Mouse (Mus musculus): ENCODE measurements around the gene Ror1. TPM values are rescaled to one million over a fixed set of nuclear protein-coding genes. Genes with fewer than 3 reads are reported as not detected.

Gene Ror1
- polyA plus RNA-seq, 1 experiment from 2014 or later = 6.9 TPM

DNA sequence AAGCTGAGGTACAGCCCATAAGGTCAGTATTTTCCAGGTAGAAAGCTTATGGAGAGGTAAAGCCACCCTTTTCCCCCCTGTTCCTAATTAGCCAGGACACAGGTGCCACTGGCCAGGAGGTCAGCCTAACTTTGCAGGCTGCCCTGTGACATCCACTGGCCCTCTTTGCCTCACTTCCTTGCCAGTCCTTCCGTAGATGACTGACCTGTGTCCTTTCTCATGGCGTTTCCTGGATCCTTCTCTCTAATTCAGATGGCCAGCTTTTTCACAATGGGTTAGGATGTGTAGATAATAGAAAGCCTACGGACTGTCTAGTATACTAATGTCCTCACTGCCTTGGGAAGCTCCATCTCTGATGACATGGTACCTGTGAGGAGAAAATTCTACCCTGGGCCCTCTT is 177.8 kb downstream of the Ror1 start:
- Histone ChIP-seq H3K36me3 (ENCODE audit: control insufficient read depth, insufficient read depth, low read length) (no peaks in the 10 kb centered on the region), H3K27ac (ENCODE audit: low read depth, low read length) (no peak overlapping the region), H3K4me3 (ENCODE audit: low read depth, low read length) (no peak overlapping the region), H3K27me3 (ENCODE audit: control insufficient read depth, insufficient read depth, low read length) (no peaks in the 10 kb centered on the region), H3K9me3 (ENCODE audit: control insufficient read depth, low read length) (no peaks in the 10 kb centered on the region), H3K9ac (ENCODE audit: low read length) (no peak overlapping the region), H3K4me1 (ENCODE audit: control insufficient read depth, insufficient read depth, low read length) (no peaks in the 10 kb centered on the region), H3K4me2 (ENCODE audit: low read depth) (no peak overlapping the region)
- WGBS = 90% methylated on average over 3 of the region's 3 CpGs
- no peak for DNase-seq (ENCODE audit: low spot score)
- no peak for ATAC-seq (ENCODE audit: insufficient read depth, low FRiP score, low TSS enrichment)

DNA sequence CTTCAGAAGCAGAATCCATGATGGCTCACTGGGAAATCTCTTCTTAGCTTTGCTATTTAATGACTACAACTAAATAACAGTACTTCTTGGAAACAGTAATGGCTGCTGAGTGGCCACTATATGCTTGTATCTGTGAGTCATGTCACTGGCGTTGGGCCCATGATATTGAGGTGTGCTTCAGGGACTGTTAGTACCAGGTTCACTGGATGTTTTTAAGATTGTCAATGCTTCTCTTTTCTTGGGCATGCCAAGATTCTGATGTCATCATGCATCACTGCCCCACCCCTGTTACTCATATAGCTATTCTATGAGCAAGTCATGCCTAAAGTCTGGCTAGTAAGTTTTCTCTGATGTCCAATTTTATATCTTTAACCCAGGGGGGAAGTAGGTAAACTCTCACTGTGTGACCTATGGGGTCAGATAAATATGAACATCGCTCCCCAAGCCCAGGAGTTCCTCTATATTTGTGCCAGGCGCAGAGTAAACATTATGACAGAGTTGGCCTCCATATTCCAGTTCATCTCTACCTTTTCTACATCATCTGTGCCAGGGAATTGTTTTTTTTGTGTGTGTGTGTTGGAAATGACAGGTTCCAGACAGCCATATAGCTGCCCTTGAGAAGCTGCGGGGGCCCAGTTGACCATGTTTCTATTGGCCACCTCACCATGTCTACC is 178.4 kb downstream of the Ror1 start:
- ATAC-seq (ENCODE audit: insufficient read depth, low FRiP score, low TSS enrichment) (no peak), DNase-seq (ENCODE audit: low spot score) (no peak)
- H3K4me2 ChIP-seq (ENCODE audit: low read depth) = no peak overlapping the region
- H3K4me3 ChIP-seq (ENCODE audit: low read depth, low read length) = no peak overlapping the region
- no peaks in the 10 kb centered on the region for H3K36me3 ChIP-seq (ENCODE audit: control insufficient read depth, insufficient read depth, low read length)
- no peaks in the 10 kb centered on the region for H3K27me3 ChIP-seq (ENCODE audit: control insufficient read depth, insufficient read depth, low read length)
- no peak overlapping the region for H3K27ac ChIP-seq (ENCODE audit: low read depth, low read length)
- no peak overlapping the region for H3K9ac ChIP-seq (ENCODE audit: low read length)
- H3K4me1 ChIP-seq (ENCODE audit: control insufficient read depth, insufficient read depth, low read length) = no peaks in the 10 kb centered on the region
- H3K9me3 ChIP-seq (ENCODE audit: control insufficient read depth, low read length) = no peaks in the 10 kb centered on the region
- WGBS = 90% methylated on average over 4 of the region's 4 CpGs

DNA sequence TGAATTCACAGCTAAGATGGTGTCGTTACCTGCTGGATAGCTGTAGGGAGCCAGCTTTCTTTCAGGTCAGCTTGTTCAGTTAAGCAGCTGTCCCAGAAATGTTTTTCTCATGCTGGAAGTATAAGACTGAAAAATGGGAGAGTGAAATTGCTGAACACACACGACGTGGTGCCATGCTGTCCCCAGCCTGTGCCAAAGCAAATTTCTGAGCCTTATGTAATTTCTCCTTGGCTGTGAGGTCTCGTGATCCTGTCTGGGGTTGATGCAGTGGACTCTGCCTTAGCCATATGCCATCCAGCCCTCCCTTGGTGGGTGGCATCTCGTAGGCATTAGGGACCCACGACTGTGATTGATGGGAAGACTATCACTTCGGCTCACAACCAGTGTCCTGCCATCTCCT is 180.9 kb downstream of the Ror1 start:
- no peak overlapping the region for H3K27ac ChIP-seq (ENCODE audit: low read depth, low read length)
- H3K4me1 ChIP-seq (ENCODE audit: control insufficient read depth, insufficient read depth, low read length) = no peaks in the 10 kb centered on the region
- H3K4me3 ChIP-seq (ENCODE audit: low read depth, low read length) = no peak overlapping the region
- H3K9me3 ChIP-seq (ENCODE audit: control insufficient read depth, low read length) = no peaks in the 10 kb centered on the region
- H3K36me3 ChIP-seq (ENCODE audit: control insufficient read depth, insufficient read depth, low read length) = no peaks in the 10 kb centered on the region
- DNase-seq (ENCODE audit: low spot score) (no peak), ATAC-seq (ENCODE audit: insufficient read depth, low FRiP score, low TSS enrichment) (no peak)
- H3K27me3 ChIP-seq (ENCODE audit: control insufficient read depth, insufficient read depth, low read length) = no peaks in the 10 kb centered on the region
- no peak overlapping the region for H3K9ac ChIP-seq (ENCODE audit: low read length)
- H3K4me2 ChIP-seq (ENCODE audit: low read depth) = no peak overlapping the region
- 71% methylated on average over 7 of the region's 7 CpGs for WGBS

DNA sequence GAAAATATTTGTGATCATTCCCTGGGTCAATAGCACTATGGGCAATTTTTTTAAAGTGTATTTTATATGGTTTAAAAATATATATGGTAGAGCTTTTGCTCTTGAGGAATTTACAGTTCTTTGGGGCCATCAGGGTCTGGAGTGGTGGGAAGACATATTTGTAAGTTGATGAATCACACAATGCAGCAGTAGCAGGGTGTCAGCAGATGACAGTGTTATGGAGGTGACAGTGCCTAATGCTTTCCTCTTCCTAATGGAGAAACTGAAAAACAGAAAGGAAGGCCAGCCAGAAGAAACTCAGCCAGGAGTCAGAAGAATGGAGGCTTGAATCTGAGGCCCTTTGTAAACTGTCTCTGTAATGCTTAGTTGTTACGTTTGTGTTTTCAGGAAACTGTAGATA is 181.4 kb downstream of the Ror1 start:
- H3K36me3 ChIP-seq (ENCODE audit: control insufficient read depth, insufficient read depth, low read length) = no peaks in the 10 kb centered on the region
- no peak overlapping the region for H3K27ac ChIP-seq (ENCODE audit: low read depth, low read length)
- no peaks in the 10 kb centered on the region for H3K27me3 ChIP-seq (ENCODE audit: control insufficient read depth, insufficient read depth, low read length)
- DNase-seq (ENCODE audit: low spot score) (no peak), ATAC-seq (ENCODE audit: insufficient read depth, low FRiP score, low TSS enrichment) (no peak)
- H3K9me3 ChIP-seq (ENCODE audit: control insufficient read depth, low read length) = no peaks in the 10 kb centered on the region
- no peak overlapping the region for H3K4me2 ChIP-seq (ENCODE audit: low read depth)
- 84% methylated on average over 1 of the region's 1 CpGs for WGBS
- H3K9ac ChIP-seq (ENCODE audit: low read length) = no peak overlapping the region
- no peaks in the 10 kb centered on the region for H3K4me1 ChIP-seq (ENCODE audit: control insufficient read depth, insufficient read depth, low read length)
- H3K4me3 ChIP-seq (ENCODE audit: low read depth, low read length) = no peak overlapping the region

DNA sequence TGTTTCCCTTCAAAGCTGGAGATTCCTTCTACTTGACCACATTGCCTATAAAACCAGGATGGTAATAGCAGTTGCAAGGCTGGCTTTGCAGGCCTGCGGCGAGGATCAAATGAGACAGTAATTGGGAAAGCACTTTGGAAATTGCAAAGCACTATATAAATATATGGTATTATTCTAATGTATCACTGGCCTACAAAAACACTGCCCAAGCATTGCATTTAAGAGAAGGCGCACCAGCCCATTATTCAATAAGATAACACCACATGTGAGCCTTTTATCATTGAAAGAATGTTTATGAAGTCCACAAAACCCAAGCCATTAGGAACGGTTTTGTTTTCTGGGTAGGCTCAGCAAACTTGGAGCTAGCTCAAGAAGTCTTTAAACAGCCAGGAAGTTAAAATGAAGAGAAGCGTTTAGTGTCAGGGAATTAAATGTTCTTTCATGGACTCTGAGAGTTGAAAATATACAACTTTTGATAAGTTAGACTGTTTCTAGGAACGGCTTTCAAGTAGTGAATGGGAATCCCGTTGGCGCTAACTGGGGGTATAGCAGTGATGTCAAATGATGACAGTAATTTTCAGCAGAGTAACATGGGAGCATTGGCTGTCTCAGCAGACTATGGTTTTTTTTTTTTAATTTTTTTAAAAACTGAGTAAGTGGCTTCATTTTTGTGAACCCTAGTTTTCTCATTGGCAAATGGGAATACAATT is 187.7 kb downstream of the Ror1 start:
- H3K27me3 ChIP-seq (ENCODE audit: control insufficient read depth, insufficient read depth, low read length) = no peaks in the 10 kb centered on the region
- WGBS = 91% methylated on average over 8 of the region's 8 CpGs
- DNase-seq (ENCODE audit: low spot score) (no peak), ATAC-seq (ENCODE audit: insufficient read depth, low FRiP score, low TSS enrichment) (no peak)
- H3K4me2 ChIP-seq (ENCODE audit: low read depth) = no peak overlapping the region
- no peak overlapping the region for H3K9ac ChIP-seq (ENCODE audit: low read length)
- H3K4me1 ChIP-seq (ENCODE audit: control insufficient read depth, insufficient read depth, low read length) = no peaks in the 10 kb centered on the region
- no peak overlapping the region for H3K4me3 ChIP-seq (ENCODE audit: low read depth, low read length)
- H3K27ac ChIP-seq (ENCODE audit: low read depth, low read length) = no peak overlapping the region
- no peaks in the 10 kb centered on the region for H3K9me3 ChIP-seq (ENCODE audit: control insufficient read depth, low read length)
- no peaks in the 10 kb centered on the region for H3K36me3 ChIP-seq (ENCODE audit: control insufficient read depth, insufficient read depth, low read length)

DNA sequence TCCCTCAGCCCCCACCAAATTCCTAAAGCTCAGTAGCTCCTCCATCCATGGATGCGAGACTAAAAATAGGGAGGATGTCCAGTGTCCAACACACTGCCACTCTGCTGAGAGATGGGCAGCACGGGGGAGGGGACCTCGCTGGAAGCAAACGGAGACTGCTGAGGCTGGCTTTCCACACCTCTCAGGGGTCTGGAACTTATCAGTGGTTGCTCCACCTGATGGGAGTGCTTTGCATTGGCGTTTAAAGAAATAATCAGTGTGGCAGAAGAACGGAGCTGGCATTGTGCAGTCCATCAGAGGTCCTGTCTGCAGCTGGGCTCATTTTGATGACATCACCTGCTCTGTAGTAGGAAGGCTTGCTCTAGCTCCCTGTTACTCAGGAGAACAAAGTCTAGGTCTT is 188.9 kb downstream of the Ror1 start:
- Histone ChIP-seq H3K4me3 (ENCODE audit: low read depth, low read length) (no peak overlapping the region), H3K9me3 (ENCODE audit: control insufficient read depth, low read length) (no peaks in the 10 kb centered on the region), H3K36me3 (ENCODE audit: control insufficient read depth, insufficient read depth, low read length) (no peaks in the 10 kb centered on the region), H3K4me2 (ENCODE audit: low read depth) (no peak overlapping the region), H3K27ac (ENCODE audit: low read depth, low read length) (no peak overlapping the region), H3K4me1 (ENCODE audit: control insufficient read depth, insufficient read depth, low read length) (no peaks in the 10 kb centered on the region), H3K27me3 (ENCODE audit: control insufficient read depth, insufficient read depth, low read length) (no peaks in the 10 kb centered on the region), H3K9ac (ENCODE audit: low read length) (no peak overlapping the region)
- DNase-seq (ENCODE audit: low spot score) (no peak), ATAC-seq (ENCODE audit: insufficient read depth, low FRiP score, low TSS enrichment) (no peak)
- 91% methylated on average over 6 of the region's 6 CpGs for WGBS

DNA sequence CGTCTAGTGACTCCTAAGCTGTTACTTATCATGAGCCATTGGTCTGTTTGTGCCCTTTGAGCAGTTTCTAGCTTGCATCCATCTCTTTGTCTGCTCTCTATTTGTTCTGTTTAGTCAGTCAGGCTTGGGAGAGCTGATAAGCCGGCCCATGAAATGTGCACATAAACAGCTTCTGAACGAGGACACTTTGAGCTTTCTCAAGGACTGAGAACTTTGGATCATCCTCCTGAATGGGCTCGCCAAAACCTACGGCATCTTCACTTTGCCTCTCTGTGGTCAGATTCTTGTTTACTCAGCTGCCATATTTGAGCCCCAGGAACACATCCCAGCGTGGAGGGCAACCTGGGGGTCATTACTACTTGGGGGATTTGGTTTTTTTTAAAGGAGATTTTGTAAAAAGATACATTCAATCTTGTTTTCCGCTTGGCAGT is 190.5 kb downstream of the Ror1 start:
- Histone ChIP-seq H3K27me3 (ENCODE audit: control insufficient read depth, insufficient read depth, low read length) (no peaks in the 10 kb centered on the region), H3K4me2 (ENCODE audit: low read depth) (no peak overlapping the region), H3K4me1 (ENCODE audit: control insufficient read depth, insufficient read depth, low read length) (no peaks in the 10 kb centered on the region), H3K9ac (ENCODE audit: low read length) (no peak overlapping the region), H3K27ac (ENCODE audit: low read depth, low read length) (no peak overlapping the region), H3K9me3 (ENCODE audit: control insufficient read depth, low read length) (no peaks in the 10 kb centered on the region), H3K36me3 (ENCODE audit: control insufficient read depth, insufficient read depth, low read length) (no peaks in the 10 kb centered on the region), H3K4me3 (ENCODE audit: low read depth, low read length) (no peak overlapping the region)
- DNase-seq (ENCODE audit: low spot score) = no peak
- ATAC-seq (ENCODE audit: insufficient read depth, low FRiP score, low TSS enrichment) = no peak
- 70% methylated on average over 7 of the region's 7 CpGs for WGBS

DNA sequence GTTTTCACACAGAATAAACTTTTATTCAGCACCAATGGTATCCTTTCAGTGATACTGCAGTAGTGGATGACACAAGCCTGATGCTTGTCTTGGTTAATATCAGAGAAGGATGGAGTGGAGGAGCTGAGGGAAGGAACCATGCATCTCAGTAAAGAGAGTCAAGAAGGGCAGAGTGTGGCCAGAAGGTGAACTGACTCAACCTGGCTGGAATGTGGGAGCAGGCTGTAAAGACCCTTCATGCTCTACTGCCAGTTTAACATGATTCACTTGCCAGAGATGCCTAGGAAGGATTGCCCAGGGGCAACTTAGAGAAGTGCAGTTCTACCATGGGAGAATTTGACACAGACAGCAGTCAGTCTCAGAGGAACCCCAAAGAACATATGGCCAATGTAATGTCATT is 191.2 kb downstream of the Ror1 start:
- no peak for DNase-seq (ENCODE audit: low spot score)
- no peak overlapping the region for H3K4me3 ChIP-seq (ENCODE audit: low read depth, low read length)
- no peak for ATAC-seq (ENCODE audit: insufficient read depth, low FRiP score, low TSS enrichment)
- H3K4me1 ChIP-seq (ENCODE audit: control insufficient read depth, insufficient read depth, low read length) = no peaks in the 10 kb centered on the region
- H3K36me3 ChIP-seq (ENCODE audit: control insufficient read depth, insufficient read depth, low read length) = no peaks in the 10 kb centered on the region
- no peaks in the 10 kb centered on the region for H3K27me3 ChIP-seq (ENCODE audit: control insufficient read depth, insufficient read depth, low read length)
- H3K9ac ChIP-seq (ENCODE audit: low read length) = no peak overlapping the region
- H3K4me2 ChIP-seq (ENCODE audit: low read depth) = no peak overlapping the region
- H3K27ac ChIP-seq (ENCODE audit: low read depth, low read length) = no peak overlapping the region
- H3K9me3 ChIP-seq (ENCODE audit: control insufficient read depth, low read length) = no peaks in the 10 kb centered on the region

DNA sequence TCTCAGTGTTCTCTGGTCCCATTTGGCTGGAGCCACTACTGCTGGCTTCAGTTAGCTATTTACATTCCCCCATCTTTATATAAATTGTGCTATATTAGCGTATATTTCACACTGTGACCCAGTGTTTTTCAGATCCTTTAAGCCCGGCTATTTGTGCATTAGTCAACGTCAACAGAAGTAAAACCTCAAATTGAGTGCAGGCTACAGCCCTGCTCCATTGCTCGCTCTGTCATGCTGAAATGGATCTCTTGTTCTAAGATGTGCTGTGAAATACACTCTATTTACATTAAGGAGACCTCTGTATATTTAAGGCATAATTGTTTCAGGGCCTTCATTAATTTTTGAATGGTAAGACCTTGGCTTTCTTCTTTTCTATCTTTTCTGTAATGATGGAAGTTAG is 192.2 kb downstream of the Ror1 start:
- Histone ChIP-seq H3K4me3 (ENCODE audit: low read depth, low read length) (no peak overlapping the region), H3K27me3 (ENCODE audit: control insufficient read depth, insufficient read depth, low read length) (no peaks in the 10 kb centered on the region), H3K27ac (ENCODE audit: low read depth, low read length) (no peak overlapping the region), H3K36me3 (ENCODE audit: control insufficient read depth, insufficient read depth, low read length) (no peaks in the 10 kb centered on the region), H3K9me3 (ENCODE audit: control insufficient read depth, low read length) (no peaks in the 10 kb centered on the region), H3K4me2 (ENCODE audit: low read depth) (no peak overlapping the region), H3K4me1 (ENCODE audit: control insufficient read depth, insufficient read depth, low read length) (no peaks in the 10 kb centered on the region), H3K9ac (ENCODE audit: low read length) (no peak overlapping the region)
- ATAC-seq (ENCODE audit: insufficient read depth, low FRiP score, low TSS enrichment) (no peak), DNase-seq (ENCODE audit: low spot score) (no peak)
- 88% methylated on average over 4 of the region's 4 CpGs for WGBS

All from neural tube, embryonic 11.5 days (tissue).